Mouse (Mus musculus) cerebellum, postnatal 10 days (tissue): ENCODE measurements around the gene Prkd1.
A peak's percentile ranks its signal among the peaks of the same experiment; 100 is the strongest.
"Not testable (repeated sequence)": the region's sequence is repeated elsewhere in the genome, so short reads cannot be mapped to it uniquely, and the experiment has no call there.

Experiments
- DNase-seq, 2 experiments: peaks; one replicate each; pipeline ENCODE4 v3.0.0; 2021; ENCODE audit warnings: mixed read lengths in 2 of 2

The Prkd1 gene

DNA sequence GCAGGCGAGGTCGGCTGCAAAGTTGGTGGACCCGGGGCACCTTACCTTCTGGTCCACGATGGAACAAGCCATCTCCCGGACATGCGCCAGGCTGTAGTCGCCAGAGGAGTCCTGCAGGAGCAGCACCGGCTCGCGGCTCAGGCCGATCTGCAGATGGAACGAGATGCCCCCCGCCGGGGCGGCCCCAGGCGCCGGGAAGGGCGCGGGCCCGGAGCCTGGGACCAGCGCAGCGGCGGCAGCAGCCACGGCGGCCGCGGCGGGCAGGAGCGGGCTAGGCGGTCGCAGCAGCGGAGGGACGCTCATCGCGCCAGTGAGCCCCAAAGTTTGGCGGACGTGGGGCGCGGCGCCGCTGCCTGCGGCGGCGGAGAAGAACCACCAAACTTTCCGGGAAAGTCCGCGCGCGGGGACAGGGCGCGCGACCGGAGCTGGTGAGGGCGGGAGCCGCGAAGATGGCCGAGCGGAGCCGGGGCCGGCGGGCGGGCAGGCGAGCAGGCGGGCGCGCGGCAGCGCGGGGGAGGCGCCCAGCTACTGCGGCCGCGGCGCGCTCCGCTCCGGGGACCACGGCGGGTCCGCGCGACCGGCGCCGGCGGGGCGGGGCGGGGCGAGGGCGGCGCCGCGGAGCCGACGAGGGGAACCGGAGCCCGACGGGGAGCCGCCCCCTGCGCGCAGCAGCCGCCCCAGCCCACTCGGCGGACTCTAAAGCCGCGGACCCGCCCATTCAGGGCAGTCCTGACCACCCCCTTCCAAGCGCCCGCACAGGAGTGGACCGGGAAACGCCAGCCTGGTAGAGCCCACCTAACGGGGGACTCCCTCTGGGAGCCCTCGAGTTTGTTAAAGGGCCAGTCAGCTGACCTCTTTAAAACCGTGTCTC lies at the start of gene Prkd1:
Gene Prkd1 (minus strand): TSS at position 428 of the 871 bp plus-strand sequence.
- peak; percentile 75 to 79 for DNase-seq

DNA sequence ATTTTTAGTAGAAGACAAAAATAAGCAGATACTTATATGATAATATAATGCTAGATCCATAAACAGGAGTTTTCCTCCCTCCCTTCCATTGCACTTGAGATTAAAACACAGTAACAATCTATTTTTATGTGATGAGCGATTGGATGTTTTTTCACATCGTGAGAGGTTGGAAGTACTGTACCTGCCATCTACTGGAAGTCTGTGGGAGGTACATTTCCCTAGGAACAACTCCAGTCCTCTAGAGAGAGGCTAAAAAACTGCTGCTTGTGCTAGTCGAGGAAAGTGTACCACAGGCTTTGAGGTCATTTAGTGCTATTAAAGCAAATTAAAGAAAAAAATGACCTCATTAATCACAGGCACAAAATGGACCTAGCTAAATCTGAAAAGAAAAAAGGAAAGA lies 48.6 kb upstream of the Prkd1 start:
- DNase-seq, result peak; percentile 37 to 49

DNA sequence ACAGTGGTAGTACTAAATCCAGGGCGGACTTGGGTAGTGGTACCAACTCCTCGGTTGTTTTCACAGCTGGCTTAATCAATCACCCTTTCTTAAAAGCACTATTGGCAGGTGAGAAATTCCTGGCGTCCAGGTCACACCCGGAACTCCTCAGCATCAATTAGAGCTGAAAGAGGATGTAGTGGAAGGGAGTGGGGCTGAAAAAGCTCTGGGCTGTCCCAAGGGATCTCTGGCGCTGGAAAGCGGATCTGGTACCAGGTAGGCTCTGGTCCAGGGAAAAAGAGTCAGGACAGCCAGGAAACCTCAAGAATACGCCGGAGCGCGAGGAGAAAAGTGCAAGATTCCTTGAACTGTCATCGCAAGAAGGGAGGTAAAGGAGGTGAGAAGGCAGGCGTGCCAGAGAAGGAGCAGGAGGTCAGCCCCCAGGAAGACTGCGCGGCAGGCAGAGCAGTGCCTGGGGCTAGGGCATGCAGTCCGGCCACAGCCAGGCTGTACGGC lies 675 bp downstream of the Prkd1 start:
- DNase-seq, result peak; percentile 41 to 45

DNA sequence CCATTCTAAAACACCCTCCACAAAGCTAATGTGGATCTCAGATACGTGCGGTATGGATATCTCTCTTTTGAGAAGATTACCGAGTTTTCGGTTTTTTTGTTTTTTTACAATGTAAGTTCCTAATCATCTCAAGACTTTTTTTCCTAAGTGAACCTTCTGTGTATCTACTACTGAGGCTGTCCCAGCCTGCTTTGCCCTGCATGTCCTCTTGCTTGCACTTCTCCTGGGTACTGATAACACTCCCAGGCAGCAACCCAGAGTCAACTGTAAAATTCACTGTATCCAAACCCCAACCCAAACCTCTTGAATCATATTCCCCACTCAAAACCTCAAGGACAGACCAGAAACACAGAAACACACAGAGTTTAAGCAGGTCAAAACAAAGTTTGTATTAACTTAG lies 2.0 kb downstream of the Prkd1 start:
- DNase-seq, result no peak

- no peak for DNase-seq
Measured at GRCm38 (mm10) chr12:50642671-50643070, 6.2 kb downstream of the Prkd1 start.

- DNase-seq, result no peak
Measured at GRCm38 (mm10) chr12:50640171-50640570, 8.7 kb downstream of the Prkd1 start.

DNA sequence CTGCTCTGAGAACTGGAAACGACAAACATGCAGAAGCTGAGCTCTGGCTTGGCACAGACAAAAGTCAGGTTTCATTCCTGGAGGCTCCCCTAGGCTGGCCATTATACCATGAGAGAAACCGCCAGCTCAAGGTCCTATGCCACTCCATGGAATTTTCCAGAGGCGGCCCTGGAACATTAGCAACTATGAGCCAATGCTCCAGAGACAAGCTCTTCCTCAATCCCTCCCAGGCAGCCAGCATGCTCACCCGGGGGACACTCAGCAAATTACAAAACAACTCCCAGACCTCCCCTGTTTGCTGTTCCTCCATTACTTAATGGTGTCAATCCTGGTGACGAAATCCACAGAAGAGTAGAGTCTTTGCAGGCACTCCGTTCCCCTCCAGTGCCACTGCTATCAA lies 14.5 kb downstream of the Prkd1 start:
- no peak for DNase-seq

- not testable (repeated sequence) for DNase-seq
Measured at GRCm38 (mm10) chr12:50626100-50626499, 22.8 kb downstream of the Prkd1 start.

GRCm38 (mm10) chr12:50624175-50624574 lies 24.7 kb downstream of the Prkd1 start:
- peak in 1 of 2 experiments; percentile 7 for DNase-seq

DNA sequence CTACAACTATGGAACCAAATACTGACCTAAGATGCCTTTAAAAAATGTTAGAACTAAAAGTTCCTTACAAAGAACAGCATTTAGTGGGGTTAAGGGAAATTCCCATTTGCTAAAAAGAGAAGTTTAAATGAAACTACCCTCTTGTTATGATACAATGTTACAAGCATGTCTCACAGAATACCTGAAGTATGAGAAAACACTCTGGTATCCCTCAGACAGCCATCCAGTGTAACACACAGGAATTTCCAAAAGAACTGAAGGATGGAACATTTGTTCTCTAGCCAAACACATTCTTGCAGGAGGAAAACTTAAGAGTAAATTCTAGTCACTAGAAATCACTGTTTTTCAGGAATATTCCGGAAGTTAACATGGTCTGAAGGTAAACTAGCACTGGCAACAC lies 33.0 kb downstream of the Prkd1 start:
- no peak for DNase-seq

DNA sequence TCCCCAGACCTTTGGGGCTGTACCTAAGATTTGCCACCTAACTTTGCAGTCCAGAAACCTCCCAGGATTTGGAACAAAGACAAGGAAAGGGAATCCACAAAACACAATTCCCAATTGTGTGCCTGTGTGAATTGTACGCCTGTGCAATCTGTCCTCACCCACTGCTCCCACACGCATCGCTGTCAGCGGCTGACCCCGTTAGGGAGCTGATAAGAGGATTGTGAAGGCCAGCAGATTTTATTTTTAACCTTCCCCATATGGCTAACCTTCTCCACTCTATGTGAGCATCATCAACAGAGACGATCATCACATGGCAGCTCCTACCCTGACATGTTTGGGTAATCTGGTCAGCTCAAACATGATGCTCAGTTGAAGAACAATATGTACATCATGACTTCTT lies 34.6 kb downstream of the Prkd1 start:
- DNase-seq, result peak; percentile 22 to 41

- peak in 1 of 2 experiments; percentile 15 for DNase-seq
Measured at GRCm38 (mm10) chr12:50606703-50607500, 42.0 kb downstream of the Prkd1 start.

DNA sequence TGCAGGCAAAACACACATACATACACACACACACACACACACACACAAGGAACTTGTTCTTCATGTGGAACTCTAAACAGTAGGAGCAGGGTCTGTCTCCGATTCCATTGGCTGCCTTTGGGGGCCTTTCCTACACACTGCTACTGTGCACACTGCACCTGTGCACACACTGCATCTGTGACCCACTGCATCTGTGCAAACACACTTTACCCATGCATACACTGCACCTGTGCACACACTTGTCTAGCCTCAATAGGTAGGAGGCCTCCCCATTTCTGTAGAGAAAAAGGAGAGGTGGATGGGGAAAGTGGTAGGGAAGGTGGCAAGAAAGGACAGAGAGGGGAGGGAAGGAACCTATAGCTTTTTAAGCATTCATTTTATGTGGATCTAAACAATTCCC lies 49.5 kb downstream of the Prkd1 start:
- DNase-seq, result no peak

DNA sequence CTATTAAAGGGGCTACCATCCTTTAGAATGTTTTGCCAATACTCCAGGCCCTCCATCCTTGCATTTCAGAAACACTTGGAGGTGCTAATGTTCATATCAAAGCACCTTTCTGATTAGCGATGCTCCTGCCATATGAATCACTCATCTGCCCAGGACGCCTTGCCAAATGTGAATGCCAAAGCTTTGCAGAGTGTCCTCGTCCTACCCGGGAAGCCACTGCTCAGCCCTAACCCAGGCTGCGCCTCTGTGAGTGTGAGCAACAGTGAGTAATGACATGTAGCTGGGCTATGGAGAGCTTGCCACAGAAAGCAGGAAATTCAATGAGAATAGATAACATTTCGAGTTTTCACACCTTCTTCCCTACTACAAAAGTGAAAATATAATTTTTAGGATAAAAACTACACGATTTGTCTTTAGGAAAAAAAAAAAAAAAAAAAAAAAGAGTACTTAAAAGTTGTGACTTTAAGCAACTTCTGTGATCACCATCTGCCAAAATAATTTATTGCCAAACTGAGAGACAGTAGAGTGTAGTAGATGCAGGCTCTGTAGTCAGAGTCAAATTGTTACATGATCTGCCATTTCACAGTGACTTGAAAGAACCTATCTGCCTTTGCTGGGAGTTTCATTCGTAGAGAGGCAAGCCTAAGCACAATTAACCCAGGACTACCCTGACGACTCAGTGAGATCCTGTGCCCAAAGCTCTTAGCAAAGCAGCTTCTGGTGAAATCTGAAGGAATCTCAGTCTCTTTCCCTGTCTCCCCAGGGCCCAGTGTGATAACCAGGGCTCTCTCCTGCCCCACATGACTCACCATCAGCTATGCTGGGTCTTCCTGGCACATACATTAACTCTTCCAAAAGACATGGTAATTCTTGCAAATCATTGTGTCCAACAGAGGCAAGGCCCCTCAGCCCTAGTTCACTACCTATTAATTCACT lies 50.6 kb downstream of the Prkd1 start:
- peak; percentile 69 to 78 for DNase-seq

GRCm38 (mm10) chr12:50597467-50597866 lies 51.4 kb downstream of the Prkd1 start:
- DNase-seq, result no peak

DNA sequence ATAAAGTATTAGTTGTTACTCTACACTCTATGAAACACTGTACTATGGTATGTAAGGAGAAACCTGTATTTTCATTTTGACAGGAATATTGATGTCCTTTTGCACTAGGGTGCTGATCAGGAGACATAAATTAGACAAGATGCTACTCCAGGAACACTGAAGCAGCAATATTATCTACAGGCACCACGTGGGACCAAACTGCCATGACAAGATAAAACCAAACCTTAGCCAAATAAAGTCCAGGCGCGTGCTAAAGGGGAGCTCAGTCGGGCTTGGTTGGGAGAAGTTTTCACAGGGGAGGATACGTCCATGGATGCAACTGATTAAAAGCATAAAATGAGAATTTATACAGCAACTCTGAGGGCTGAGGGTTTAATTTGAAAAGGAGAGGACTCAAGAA lies 53.1 kb downstream of the Prkd1 start:
- DNase-seq, result no peak

DNA sequence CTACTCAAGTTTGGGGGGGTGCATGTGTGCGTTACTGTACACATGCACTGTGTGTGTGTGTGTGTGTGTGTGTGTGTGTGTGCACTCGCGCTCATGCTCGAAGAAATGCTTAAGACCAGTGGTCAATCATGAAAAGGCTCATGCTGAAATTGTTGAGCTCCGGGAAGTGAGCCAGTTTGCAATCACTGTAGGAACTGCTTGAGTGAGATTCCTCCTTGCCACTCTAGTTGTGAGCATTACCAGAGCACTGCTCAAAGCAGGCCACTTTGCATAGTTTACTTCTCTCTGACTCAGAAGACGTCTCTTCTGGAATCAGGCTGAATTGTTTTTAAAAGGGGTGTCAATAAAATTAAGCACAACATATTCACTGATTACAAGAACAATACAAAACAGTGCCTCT lies 54.4 kb downstream of the Prkd1 start:
- peak; percentile 16 to 41 for DNase-seq

DNA sequence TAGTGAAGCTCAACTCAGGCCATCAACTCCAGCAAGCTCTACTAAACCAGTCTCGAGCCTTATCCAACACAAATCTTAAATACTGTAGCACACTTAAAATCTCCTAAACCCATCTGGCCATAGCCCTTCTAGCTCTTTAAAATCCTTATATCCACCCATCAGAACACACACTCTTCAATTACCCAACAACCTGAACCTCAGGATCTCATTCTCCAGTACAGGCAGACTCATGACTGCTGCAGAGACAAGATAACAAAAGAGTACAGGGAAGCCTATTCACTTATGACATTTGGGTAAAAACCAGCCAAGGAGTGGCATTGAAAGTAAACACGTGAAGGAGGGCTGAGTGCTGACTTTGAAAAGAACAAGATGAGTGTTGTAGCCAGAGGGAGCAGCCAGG lies 55.4 kb downstream of the Prkd1 start:
- DNase-seq, result no peak

DNA sequence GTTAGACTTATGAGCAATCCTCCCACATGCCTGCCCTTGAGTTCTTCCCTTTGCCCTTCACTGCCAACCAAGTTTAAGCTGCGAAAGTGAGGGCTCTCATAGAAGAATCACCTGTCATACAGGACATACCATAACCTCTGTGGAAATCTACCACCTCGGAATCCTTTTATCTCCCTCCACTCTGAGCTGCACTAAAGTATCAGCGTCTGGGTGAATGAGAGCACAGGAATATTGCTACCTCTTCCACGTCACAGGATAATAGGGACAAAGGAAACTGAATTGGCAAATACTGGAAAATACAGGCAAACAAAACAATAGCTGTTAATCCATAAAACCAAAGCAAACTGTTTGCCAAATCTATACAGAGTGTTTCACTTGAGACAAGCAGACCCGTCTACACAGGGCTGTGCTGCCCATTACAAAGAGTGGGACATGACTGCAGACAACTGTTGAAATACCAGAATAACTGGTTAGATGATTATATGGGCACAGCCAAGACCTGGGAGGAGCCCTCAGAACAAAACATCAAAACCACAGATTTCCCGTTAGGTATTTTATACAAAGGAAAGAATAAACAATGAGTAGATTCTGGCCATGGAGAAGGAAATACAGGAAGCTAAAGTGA lies 60.6 kb downstream of the Prkd1 start:
- DNase-seq, result no peak

DNA sequence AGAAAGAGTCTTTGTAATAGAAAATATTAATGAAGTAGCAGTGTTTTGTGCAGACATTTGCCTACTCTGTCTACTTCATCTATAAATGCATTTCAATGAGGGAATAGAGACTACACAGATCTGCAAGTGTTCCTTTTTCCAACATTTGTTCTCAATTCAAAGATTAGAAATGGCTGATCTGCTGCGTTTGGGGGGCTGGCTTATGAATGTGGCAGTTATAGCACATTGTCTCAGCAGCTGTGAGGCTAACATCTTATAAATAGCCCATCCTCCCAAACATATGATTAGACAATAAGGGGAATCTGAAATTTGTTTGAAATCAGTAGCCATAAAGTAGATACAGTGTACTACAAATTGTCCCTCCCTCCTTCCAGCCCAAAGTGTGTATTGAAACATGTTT lies 83.7 kb downstream of the Prkd1 start:
- DNase-seq, result no peak

GRCm38 (mm10) chr12:50560536-50560935 lies 88.4 kb downstream of the Prkd1 start:
- DNase-seq, result no peak

DNA sequence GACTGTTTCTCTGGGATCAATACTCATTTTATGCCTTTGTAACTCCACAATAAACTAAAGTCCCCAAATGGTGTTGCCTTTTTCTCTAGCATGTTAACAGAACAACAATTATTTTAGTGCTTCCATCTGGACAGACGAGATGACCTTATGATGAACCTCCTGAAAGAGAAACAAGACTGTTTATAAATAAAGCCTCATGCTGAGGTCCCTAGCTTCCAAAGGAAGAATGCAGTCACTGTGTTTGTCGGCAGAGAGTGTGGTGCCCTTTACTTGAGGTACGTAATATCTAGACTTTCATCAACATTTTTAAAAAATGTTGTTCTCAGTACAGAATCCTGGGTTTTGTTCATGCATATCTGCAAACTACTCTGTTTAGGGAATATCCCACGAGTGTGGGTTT lies 90.7 kb downstream of the Prkd1 start:
- no peak for DNase-seq
